Mouse (Mus musculus): ENCODE results near the gene Tas2r126. TPM values are rescaled to one million over a fixed set of nuclear protein-coding genes. Genes with fewer than 3 reads are reported as not detected.

Gene Tas2r126
- polyA plus RNA-seq, 2 experiments = not detected

- H3K27ac ChIP-seq (replicated peaks; ENCODE audit: low read depth, low read length) = no peak overlapping the region
- 95% methylated on average over 3 of the region's 3 CpGs for WGBS
- H3K9ac ChIP-seq (ENCODE audit: low read depth, low read length, severe bottlenecking) = no peak overlapping the region
- H3K27me3 ChIP-seq (ENCODE audit: control insufficient read depth, insufficient read depth, low read length) = no peaks in the 10 kb centered on the region
- no peak for TF ChIP-seq POLR2A (IDR thresholded peaks at IDR 0.05; ENCODE audit: borderline replicate concordance, extremely low read depth, insufficient read depth, insufficient read length)
- no peaks in the 10 kb centered on the region for H3K9me3 ChIP-seq (ENCODE audit: control insufficient read depth, low read length)
- no peak overlapping the region for H3K4me2 ChIP-seq (replicated peaks; ENCODE audit: low read depth, low read length, severe bottlenecking)
- H3K4me3 ChIP-seq (replicated peaks; ENCODE audit: low read length) = no peak overlapping the region
- DNase-seq (ENCODE audit: low spot score) (no peak), ATAC-seq (ENCODE audit: low FRiP score, low read depth) (no peak)
- no peaks in the 10 kb centered on the region for H3K4me1 ChIP-seq (ENCODE audit: control insufficient read depth, insufficient read depth, low read length)
- H3K36me3 ChIP-seq (ENCODE audit: control insufficient read depth, insufficient read depth, low read length) = no peaks in the 10 kb centered on the region
These were observed 9.9 kb upstream of the Tas2r126 start for GRCm38 (mm10) chr6:42424472-42424871.

DNA sequence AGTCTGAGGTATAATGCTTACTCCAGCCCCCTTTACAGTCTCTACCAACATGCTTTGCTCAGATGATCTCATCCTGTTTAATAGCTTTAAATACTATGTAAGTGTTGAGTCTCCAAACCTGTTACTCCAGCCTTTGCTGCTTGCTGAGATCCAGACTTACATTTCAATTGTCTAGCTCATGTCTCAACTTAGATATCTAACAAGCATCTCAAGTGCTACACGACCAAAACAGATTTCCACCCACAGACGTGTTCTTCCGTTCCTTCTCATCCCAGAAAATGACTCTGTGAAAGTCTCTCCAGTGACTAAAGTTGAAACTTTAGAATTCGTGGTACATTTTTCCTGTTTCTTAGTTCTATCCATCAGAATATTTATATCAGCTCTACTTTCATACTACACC is 8.0 kb upstream of the Tas2r126 start:
- Histone ChIP-seq H3K9me3 (ENCODE audit: control insufficient read depth, low read length) (no peaks in the 10 kb centered on the region), H3K9ac (ENCODE audit: low read depth, low read length, severe bottlenecking) (no peak overlapping the region), H3K27me3 (ENCODE audit: control insufficient read depth, insufficient read depth, low read length) (no peaks in the 10 kb centered on the region), H3K4me3 (replicated peaks; ENCODE audit: low read length) (no peak overlapping the region), H3K36me3 (ENCODE audit: control insufficient read depth, insufficient read depth, low read length) (no peaks in the 10 kb centered on the region), H3K4me2 (replicated peaks; ENCODE audit: low read depth, low read length, severe bottlenecking) (no peak overlapping the region), H3K4me1 (ENCODE audit: control insufficient read depth, insufficient read depth, low read length) (no peaks in the 10 kb centered on the region), H3K27ac (replicated peaks; ENCODE audit: low read depth, low read length) (no peak overlapping the region)
- DNase-seq (ENCODE audit: low spot score) = no peak
- WGBS = 83% methylated on average over 4 of the region's 4 CpGs
- TF ChIP-seq POLR2A (IDR thresholded peaks at IDR 0.05; ENCODE audit: borderline replicate concordance, extremely low read depth, insufficient read depth, insufficient read length) = no peak
- ATAC-seq (ENCODE audit: low FRiP score, low read depth) = no peak

DNA sequence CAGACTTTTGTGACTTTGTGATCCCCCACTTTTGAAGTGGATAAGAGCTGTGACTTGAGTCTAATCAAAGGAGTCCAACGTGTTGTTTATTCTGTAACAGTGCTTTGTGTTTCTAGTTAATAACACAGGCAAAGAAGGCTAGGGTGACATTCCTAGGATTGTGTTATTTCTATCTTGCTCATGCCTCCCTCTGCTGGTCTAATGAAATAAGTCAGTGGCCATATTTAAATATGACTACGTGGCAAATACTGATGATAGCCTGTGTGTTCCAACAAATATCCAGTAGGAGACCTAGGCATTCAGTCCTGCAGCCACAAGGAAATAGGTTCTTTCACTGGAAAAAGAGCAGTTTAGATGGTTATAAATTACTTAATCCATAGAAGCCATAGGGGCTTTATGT is 781 bp upstream of the Tas2r126 start:
- Histone ChIP-seq H3K9ac (ENCODE audit: low read depth, low read length, severe bottlenecking) (no peak overlapping the region), H3K4me3 (replicated peaks; ENCODE audit: low read length) (no peak overlapping the region), H3K27me3 (ENCODE audit: control insufficient read depth, insufficient read depth, low read length) (no peaks in the 10 kb centered on the region), H3K36me3 (ENCODE audit: control insufficient read depth, insufficient read depth, low read length) (no peaks in the 10 kb centered on the region), H3K4me2 (replicated peaks; ENCODE audit: low read depth, low read length, severe bottlenecking) (no peak overlapping the region), H3K27ac (replicated peaks; ENCODE audit: low read depth, low read length) (no peak overlapping the region), H3K4me1 (ENCODE audit: control insufficient read depth, insufficient read depth, low read length) (no peaks in the 10 kb centered on the region), H3K9me3 (ENCODE audit: control insufficient read depth, low read length) (no peaks in the 10 kb centered on the region)
- no peak for TF ChIP-seq POLR2A (IDR thresholded peaks at IDR 0.05; ENCODE audit: borderline replicate concordance, extremely low read depth, insufficient read depth, insufficient read length)
- DNase-seq (ENCODE audit: low spot score) = no peak
- no peak for ATAC-seq (ENCODE audit: low FRiP score, low read depth)
- 68% methylated on average over 2 of the region's 2 CpGs for WGBS

- H3K9me3 ChIP-seq (ENCODE audit: control insufficient read depth, low read length) = no peaks in the 10 kb centered on the region
- ATAC-seq (ENCODE audit: low FRiP score, low read depth) = no peak
These were observed 1.2 kb downstream of the Tas2r126 start for GRCm38 (mm10) chr6:42435490-42435889.

DNA sequence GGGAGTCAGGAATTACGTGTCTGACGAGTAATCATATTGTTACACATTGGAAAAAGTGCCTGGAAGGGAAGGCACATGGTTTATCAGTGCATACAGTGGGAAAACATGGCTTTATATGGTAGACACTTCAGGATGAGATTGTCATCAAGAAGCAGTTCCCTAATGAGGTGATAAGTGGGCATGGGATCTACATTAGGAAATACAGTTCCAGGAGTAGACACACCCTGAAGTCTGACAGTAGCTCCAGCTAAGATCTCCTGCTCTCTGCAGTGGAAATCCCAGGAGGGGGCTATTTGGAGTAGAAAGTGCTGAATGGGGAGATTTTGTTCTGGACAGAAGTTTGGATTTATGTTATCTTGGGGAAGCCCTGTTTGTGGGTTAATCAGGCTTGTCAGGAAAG is 7.1 kb downstream of the Tas2r126 start:
- H3K4me1 ChIP-seq (ENCODE audit: control insufficient read depth, insufficient read depth, low read length) = no peaks in the 10 kb centered on the region
- no peak for TF ChIP-seq POLR2A (IDR thresholded peaks at IDR 0.05; ENCODE audit: borderline replicate concordance, extremely low read depth, insufficient read depth, insufficient read length)
- H3K9ac ChIP-seq (ENCODE audit: low read depth, low read length, severe bottlenecking) = no peak overlapping the region
- H3K4me3 ChIP-seq (replicated peaks; ENCODE audit: low read length) = no peak overlapping the region
- H3K9me3 ChIP-seq (ENCODE audit: control insufficient read depth, low read length) = no peaks in the 10 kb centered on the region
- DNase-seq (ENCODE audit: low spot score) = no peak
- H3K27ac ChIP-seq (replicated peaks; ENCODE audit: low read depth, low read length) = no peak overlapping the region
- 75% methylated on average over 2 of the region's 2 CpGs for WGBS
- H3K27me3 ChIP-seq (ENCODE audit: control insufficient read depth, insufficient read depth, low read length) = no peaks in the 10 kb centered on the region
- no peak for ATAC-seq (ENCODE audit: low FRiP score, low read depth)
- no peak overlapping the region for H3K4me2 ChIP-seq (replicated peaks; ENCODE audit: low read depth, low read length, severe bottlenecking)
- H3K36me3 ChIP-seq (ENCODE audit: control insufficient read depth, insufficient read depth, low read length) = no peaks in the 10 kb centered on the region

More at GRCm38 (mm10) chr6:42435490-42435889, 1.2 kb downstream of the Tas2r126 start:
- no peak overlapping the region for H3K27ac ChIP-seq (replicated peaks; ENCODE audit: low read depth, low read length)
- no peaks in the 10 kb centered on the region for H3K4me1 ChIP-seq (ENCODE audit: control insufficient read depth, insufficient read depth, low read length)
- 68% methylated on average over 2 of the region's 2 CpGs for WGBS
- no peak overlapping the region for H3K4me2 ChIP-seq (replicated peaks; ENCODE audit: low read depth, low read length, severe bottlenecking)
- no peaks in the 10 kb centered on the region for H3K27me3 ChIP-seq (ENCODE audit: control insufficient read depth, insufficient read depth, low read length)
- no peak for DNase-seq (ENCODE audit: low spot score)
- H3K9ac ChIP-seq (ENCODE audit: low read depth, low read length, severe bottlenecking) = no peak overlapping the region
- TF ChIP-seq POLR2A (IDR thresholded peaks at IDR 0.05; ENCODE audit: borderline replicate concordance, extremely low read depth, insufficient read depth, insufficient read length) = no peak
- H3K36me3 ChIP-seq (ENCODE audit: control insufficient read depth, insufficient read depth, low read length) = no peaks in the 10 kb centered on the region
- no peak overlapping the region for H3K4me3 ChIP-seq (replicated peaks; ENCODE audit: low read length)

GRCm38 (mm10) chr6:42444491-42444890 is 10.2 kb downstream of the Tas2r126 start:
- H3K4me1 ChIP-seq (ENCODE audit: control insufficient read depth, insufficient read depth, low read length) = no peaks in the 10 kb centered on the region
- DNase-seq (ENCODE audit: low spot score) (no peak), ATAC-seq (ENCODE audit: low FRiP score, low read depth) (no peak)
- no peaks in the 10 kb centered on the region for H3K27me3 ChIP-seq (ENCODE audit: control insufficient read depth, insufficient read depth, low read length)
- no peaks in the 10 kb centered on the region for H3K9me3 ChIP-seq (ENCODE audit: control insufficient read depth, low read length)
- no peak overlapping the region for H3K4me3 ChIP-seq (replicated peaks; ENCODE audit: low read length)
- no peak for TF ChIP-seq POLR2A (IDR thresholded peaks at IDR 0.05; ENCODE audit: borderline replicate concordance, extremely low read depth, insufficient read depth, insufficient read length)
- H3K36me3 ChIP-seq (ENCODE audit: control insufficient read depth, insufficient read depth, low read length) = no peaks in the 10 kb centered on the region
- H3K4me2 ChIP-seq (replicated peaks; ENCODE audit: low read depth, low read length, severe bottlenecking) = no peak overlapping the region
- no peak overlapping the region for H3K9ac ChIP-seq (ENCODE audit: low read depth, low read length, severe bottlenecking)
- H3K27ac ChIP-seq (replicated peaks; ENCODE audit: low read depth, low read length) = no peak overlapping the region
- WGBS = 73% methylated on average over 2 of the region's 2 CpGs

Data from limb, embryonic 14.5 days (tissue).